Mouse (Mus musculus) adipose tissue, adult 10 weeks (tissue): ENCODE results near the gene Nxt2. TPM values are rescaled to one million over a fixed set of nuclear protein-coding genes. Genes with fewer than 3 reads are reported as not detected.

Experiments used
- polyA plus RNA-seq: library from polyadenylated mRNA; stranded (reverse); fragments of 350-450 nt; fragmentation: Illumina TruSeq; extraction: RNeasy Lipid Tissue Mini Kit (QIAGEN cat#74804); gene quantifications from one replicate; pipeline ENCODE4 v1.2.3, GENCODE M21; 2014; ENCODE audit warnings: low read depth, low replicate concordance

The Nxt2 gene
- polyA plus RNA-seq = 15.2 TPM

DNA sequence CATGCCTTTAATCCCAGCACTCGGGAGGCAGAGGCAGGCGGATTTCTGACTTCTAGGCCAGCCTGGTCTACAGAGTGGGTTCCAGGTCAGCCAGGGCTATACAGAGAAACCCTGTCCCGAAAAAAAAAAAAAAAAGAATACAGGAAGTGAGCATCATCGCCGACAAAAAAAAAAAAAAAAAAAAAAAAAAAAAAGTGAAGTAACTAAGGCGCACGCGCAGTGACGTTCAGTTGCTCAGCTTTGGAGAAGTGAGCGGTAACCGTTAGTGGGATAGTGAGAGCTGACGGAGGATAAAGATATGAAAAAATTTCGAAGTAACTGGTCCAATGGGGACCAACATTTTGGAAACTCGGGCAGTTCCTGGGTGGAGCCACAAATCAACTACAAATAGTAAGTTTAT is at the start of gene Nxt2:
Nxt2 (plus strand) TSS at position 229 of the 400 bp plus-strand sequence.

DNA sequence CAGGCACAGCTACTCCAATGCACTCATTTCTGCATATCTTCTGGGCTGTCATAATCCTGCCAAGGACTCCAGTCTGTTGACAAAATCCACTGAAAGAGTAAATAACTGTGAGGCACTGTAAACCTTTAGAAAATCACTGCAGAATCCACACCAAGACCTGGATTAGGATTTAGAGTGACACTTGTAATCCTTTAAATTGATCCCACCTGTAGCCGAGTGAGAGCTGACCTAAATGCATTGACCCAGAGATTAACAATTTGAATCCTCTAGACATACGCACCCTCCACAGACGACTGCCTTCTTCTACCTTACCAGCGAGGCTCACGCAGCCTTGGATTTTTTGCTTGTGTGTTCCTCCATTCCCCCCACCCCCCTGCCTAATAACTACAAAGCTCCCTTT is 29.7 kb upstream of the Nxt2 start, which contains the start of gene Gucy2f:
Gucy2f (minus strand) TSS at position 101 of the 400 bp plus-strand sequence.

Other genes with a start within 250 kb of the Nxt2 start
- 0.10 TPM for gene Gucy2f, start 29.8 kb upstream of the Nxt2 start, polyA plus RNA-seq
- 1.4 TPM for gene Kcne1l, start 79.5 kb downstream of the Nxt2 start, polyA plus RNA-seq
- 44.5 TPM for gene Acsl4, start 163.8 kb downstream of the Nxt2 start, polyA plus RNA-seq